Mouse (Mus musculus) embryonic facial prominence, embryonic 15.5 days (tissue): Measurements from ENCODE around the gene Plcl2. TPM values are rescaled to one million over a fixed set of nuclear protein-coding genes. Genes with fewer than 3 reads are reported as not detected.
A peak's percentile ranks its signal among the peaks of the same experiment; 100 is the strongest.

ENCODE experiments used
- ATAC-seq: fragments of 200-750 bp; cut with Nextera tagmentation; 2 replicates; pipeline ENCODE4 v1.8.0; 2017; ENCODE audit warnings: low read depth, moderate TSS enrichment; ENCODE audit not compliant: insufficient number of reproducible peaks, low FRiP score, low TSS enrichment
- H3K27ac ChIP-seq: fragments of 300-500 bp; sonication (generic); replicated peaks from 2 replicates; pipeline ENCODE4 v1.5.1; 2015; ENCODE audit warnings: mild to moderate bottlenecking, inconsistent platforms
- H3K27me3 ChIP-seq: fragments of 300-500 bp; sonication (generic); 2 replicates; pipeline ENCODE4 v1.6.1; 2015; ENCODE audit warnings: inconsistent platforms
- H3K36me3 ChIP-seq: fragments of 300-500 bp; sonication (generic); 2 replicates; pipeline ENCODE4 v1.6.1; 2015; ENCODE audit warnings: mild to moderate bottlenecking, inconsistent platforms
- H3K4me1 ChIP-seq: fragments of 300-500 bp; sonication (generic); 2 replicates; pipeline ENCODE4 v1.6.1; 2015; ENCODE audit warnings: inconsistent platforms
- H3K4me2 ChIP-seq: fragments of 300-500 bp; sonication (generic); replicated peaks from 2 replicates; pipeline ENCODE4 v1.6.1; 2015; ENCODE audit warnings: mild to moderate bottlenecking, inconsistent platforms
- H3K4me3 ChIP-seq: fragments of 300-500 bp; sonication (generic); replicated peaks from 2 replicates; pipeline ENCODE4 v1.5.1; 2015; ENCODE audit warnings: mild to moderate bottlenecking, inconsistent platforms
- H3K9ac ChIP-seq: fragments of 300-500 bp; sonication (generic); 2 replicates; pipeline ENCODE4 v1.6.1; 2015; ENCODE audit warnings: inconsistent platforms
- H3K9me3 ChIP-seq: fragments of 300-500 bp; sonication (generic); replicated peaks from 2 replicates; pipeline ENCODE4 v1.6.1; 2016; ENCODE audit warnings: inconsistent platforms
- WGBS: fragments of 180-500 bp; shearing (Covaris S2); methylation state at CpG from one replicate; pipeline ENCODE4 v1.1.7; 2015; 5-methylcytosine and 5-hydroxymethylcytosine counted together
- polyA plus RNA-seq: library from polyadenylated mRNA; unstranded; fragments of >200 nt; fragmentation: Nextera tagmentation; extraction: Ambion mirVana; gene quantifications from 2 replicates; pipeline ENCODE4 v1.2.1, GENCODE M21; 2015

Gene Plcl2
- polyA plus RNA-seq, 1 experiment from 2014 or later, result 4.2 TPM

DNA sequence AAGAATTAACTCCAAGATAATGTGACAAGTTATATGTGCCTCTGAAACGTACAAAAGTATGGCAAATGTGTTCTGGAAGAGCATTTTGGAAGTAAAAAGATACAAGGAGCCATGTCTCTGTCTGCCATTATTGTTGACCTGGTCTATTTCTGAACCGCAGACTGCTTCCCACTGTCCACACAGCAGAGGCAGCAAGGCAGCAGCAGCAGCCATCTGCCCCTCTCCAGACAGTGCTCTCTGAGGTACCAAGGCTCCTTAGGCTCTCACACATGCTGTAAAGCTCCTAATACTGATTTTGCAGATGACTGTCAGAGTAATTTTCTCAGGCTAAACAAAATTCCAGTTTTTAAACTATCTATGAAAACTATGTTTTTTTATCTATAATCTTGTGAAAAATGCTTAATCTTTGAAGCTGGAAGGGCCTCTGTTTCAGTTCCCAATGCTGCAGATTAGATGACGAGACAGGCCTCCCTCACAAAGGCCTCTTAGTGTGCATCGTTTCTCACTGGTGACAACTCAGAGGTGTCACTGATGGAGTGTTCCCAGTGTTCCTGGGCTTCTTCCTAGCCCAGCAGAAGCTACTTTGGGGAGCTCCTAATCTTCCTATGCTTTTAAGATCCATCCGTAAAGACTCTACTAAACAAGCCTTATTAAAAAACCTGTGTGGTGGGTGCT, 145.7 kb downstream of the Plcl2 start:
- no peaks in the 10 kb centered on the region for H3K4me1 ChIP-seq
- no peak overlapping the region for H3K4me3 ChIP-seq
- no peak overlapping the region for H3K27ac ChIP-seq
- ATAC-seq, result no peak
- 73% methylated on average over 5 of the region's 5 CpGs for WGBS
- no peaks in the 10 kb centered on the region for H3K36me3 ChIP-seq
- no peak overlapping the region for H3K9ac ChIP-seq
- no peak overlapping the region for H3K4me2 ChIP-seq
- H3K9me3 ChIP-seq, result no peaks in the 10 kb centered on the region
- no peaks in the 10 kb centered on the region for H3K27me3 ChIP-seq

DNA sequence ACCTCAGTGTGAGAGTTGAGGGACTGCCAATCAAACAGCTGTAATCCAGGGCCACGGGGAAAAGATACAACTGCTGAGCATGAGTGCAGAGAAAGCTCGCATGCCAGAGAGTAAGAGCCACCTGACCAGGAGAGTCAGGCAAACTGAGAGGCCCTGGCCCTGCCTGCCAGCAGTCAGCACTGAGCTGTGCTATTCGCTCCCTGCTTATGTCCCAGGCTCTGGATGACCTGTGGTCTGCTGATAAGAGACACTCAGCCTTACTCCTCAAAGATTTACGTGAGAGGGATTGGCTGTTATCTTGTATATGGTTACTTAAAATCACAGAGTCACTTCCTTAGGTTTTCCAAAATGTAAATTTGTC, 146.2 kb downstream of the Plcl2 start:
- ATAC-seq, result no peak
- Histone ChIP-seq H3K4me2 (no peak overlapping the region), H3K27me3 (no peaks in the 10 kb centered on the region), H3K4me3 (no peak overlapping the region), H3K9me3 (no peaks in the 10 kb centered on the region), H3K27ac (no peak overlapping the region), H3K4me1 (no peaks in the 10 kb centered on the region), H3K36me3 (no peaks in the 10 kb centered on the region), H3K9ac (no peak overlapping the region)
- 55% methylated on average over 4 of the region's 4 CpGs for WGBS

- H3K27me3 ChIP-seq, result no peaks in the 10 kb centered on the region
- no peaks in the 10 kb centered on the region for H3K9me3 ChIP-seq
- H3K4me3 ChIP-seq, result no peak overlapping the region
- no peaks in the 10 kb centered on the region for H3K4me1 ChIP-seq
- H3K36me3 ChIP-seq, result no peaks in the 10 kb centered on the region
- H3K4me2 ChIP-seq, result no peak overlapping the region
- no peak for ATAC-seq
- no peak overlapping the region for H3K9ac ChIP-seq
- no peak overlapping the region for H3K27ac ChIP-seq
Observed at GRCm38 (mm10) chr17:50657321-50657720, 148.1 kb downstream of the Plcl2 start.

- no peak for ATAC-seq
- WGBS, result 91% methylated on average over 8 of the region's 8 CpGs
- Histone ChIP-seq H3K9ac (no peak overlapping the region), H3K27ac (no peak overlapping the region), H3K4me2 (no peak overlapping the region), H3K4me1 (no peaks in the 10 kb centered on the region), H3K27me3 (no peaks in the 10 kb centered on the region), H3K9me3 (no peaks in the 10 kb centered on the region), H3K4me3 (no peak overlapping the region), H3K36me3 (no peaks in the 10 kb centered on the region)
Observed at GRCm38 (mm10) chr17:50658901-50659300, 149.7 kb downstream of the Plcl2 start.

DNA sequence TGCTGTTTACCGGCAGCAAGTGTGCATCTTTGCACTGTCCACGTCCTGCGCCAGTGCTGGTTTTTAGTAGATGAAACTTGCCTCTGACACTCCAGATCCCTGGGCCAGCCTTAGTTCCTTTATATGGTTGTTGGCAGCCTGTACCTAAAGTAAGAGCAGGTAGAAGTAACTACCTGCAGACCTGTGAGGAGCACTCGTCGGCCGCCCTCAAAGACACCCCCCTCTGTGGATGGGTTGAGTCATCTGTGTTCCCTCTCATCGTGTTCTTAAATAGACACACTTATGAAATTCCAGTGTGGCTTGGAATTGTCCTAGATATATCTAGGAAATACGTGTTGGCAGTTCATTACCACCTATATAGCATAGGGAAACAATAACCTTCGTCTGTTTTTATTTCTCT, 158.4 kb downstream of the Plcl2 start:
- ATAC-seq, result no peak
- Histone ChIP-seq H3K27me3 (no peaks in the 10 kb centered on the region), H3K9me3 (no peaks in the 10 kb centered on the region), H3K27ac (no peak overlapping the region), H3K9ac (no peak overlapping the region), H3K36me3 (no peaks in the 10 kb centered on the region), H3K4me1 (no peaks in the 10 kb centered on the region), H3K4me3 (no peak overlapping the region), H3K4me2 (no peak overlapping the region)
- WGBS, result 91% methylated on average over 9 of the region's 9 CpGs

DNA sequence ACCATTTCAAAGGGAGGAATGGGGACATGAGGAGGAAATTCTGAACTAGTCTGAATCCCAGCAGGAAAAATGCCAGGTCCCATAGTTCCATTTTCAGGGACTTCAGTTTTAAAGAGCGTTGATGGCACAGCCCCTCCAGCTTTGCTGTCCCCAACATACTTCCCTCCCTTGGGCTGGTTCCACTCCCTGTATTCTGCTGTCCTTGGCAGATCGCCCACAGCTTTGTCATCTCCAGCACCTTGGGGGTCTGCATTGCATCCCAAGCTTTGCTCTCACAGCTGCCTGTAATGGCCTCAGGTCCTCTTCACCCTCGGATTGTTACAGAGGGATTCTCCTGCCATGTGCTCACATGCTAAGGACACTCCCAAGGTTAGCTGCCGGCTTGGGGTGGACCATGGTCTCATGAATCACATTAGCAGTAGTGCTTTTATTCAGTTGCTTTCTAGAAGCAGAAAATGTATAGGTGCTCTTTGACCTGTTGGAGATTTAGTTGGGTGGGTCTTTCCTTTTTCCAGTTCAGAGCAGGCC, 159.5 kb downstream of the Plcl2 start:
- no peaks in the 10 kb centered on the region for H3K36me3 ChIP-seq

GRCm38 (mm10) chr17:50671416-50671815, 162.2 kb downstream of the Plcl2 start:
- Histone ChIP-seq H3K36me3 (no peaks in the 10 kb centered on the region), H3K27ac (no peak overlapping the region), H3K9ac (no peak overlapping the region), H3K4me3 (no peak overlapping the region), H3K4me1 (no peaks in the 10 kb centered on the region), H3K27me3 (no peaks in the 10 kb centered on the region), H3K4me2 (no peak overlapping the region), H3K9me3 (no peaks in the 10 kb centered on the region)
- no peak for ATAC-seq
- 69% methylated on average over 5 of the region's 5 CpGs for WGBS

More for the DNA sequence above, 159.5 kb downstream of the Plcl2 start:
- 70% methylated on average over 4 of the region's 4 CpGs for WGBS
- Histone ChIP-seq H3K27ac (no peak overlapping the region), H3K27me3 (no peaks in the 10 kb centered on the region), H3K4me2 (no peak overlapping the region), H3K9me3 (no peaks in the 10 kb centered on the region), H3K4me1 (no peaks in the 10 kb centered on the region), H3K4me3 (no peak overlapping the region), H3K9ac (no peak overlapping the region)
- ATAC-seq, result no peak

DNA sequence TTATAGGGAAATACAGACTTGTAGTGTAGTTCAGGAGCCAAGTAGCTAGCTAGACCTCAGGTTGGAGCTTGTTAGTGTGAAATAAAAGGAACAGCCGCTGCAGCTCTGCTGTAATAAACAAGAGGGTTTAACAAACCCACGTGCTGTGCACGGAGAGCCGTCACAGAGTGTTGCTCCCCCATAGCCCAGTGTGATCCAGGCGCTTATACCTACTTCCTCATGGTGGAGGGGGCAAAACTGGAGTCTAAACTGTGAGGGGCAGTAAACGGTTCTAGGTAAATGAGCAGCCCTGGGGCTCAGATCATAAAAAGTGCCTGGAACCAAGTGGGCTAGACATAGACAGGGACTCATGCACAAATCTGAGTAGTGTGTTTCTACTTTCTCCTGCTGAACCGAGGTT, 165.4 kb downstream of the Plcl2 start:
- Histone ChIP-seq H3K9ac (no peak overlapping the region), H3K36me3 (no peaks in the 10 kb centered on the region), H3K27me3 (no peaks in the 10 kb centered on the region), H3K27ac (no peak overlapping the region), H3K4me3 (no peak overlapping the region), H3K9me3 (no peaks in the 10 kb centered on the region), H3K4me1 (peaks cover 12% of the 10 kb centered on the region), H3K4me2 (no peak overlapping the region)
- 84% methylated on average over 7 of the region's 7 CpGs for WGBS
- no peak for ATAC-seq

DNA sequence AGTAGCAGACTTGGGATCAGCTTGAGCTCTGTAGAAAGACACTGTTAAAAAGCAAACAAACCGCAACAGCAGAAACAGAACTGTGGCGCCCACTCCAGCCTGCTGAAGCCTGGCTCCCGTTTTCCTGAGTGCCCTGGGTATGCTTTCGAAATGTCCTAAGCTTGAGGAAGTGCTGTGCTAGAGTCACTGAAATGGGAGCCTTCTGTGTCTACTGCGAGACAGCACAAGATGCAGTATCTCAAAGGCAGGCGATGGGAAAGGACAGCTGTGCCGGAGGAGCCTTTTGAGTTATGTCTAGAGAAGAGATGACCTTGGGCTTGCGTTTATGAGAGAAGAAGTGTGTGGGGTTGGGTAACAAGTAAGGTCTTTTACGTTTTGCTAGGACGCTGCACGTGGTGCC, 166.0 kb downstream of the Plcl2 start:
- Histone ChIP-seq H3K36me3 (no peaks in the 10 kb centered on the region), H3K9me3 (no peaks in the 10 kb centered on the region), H3K4me1 (peaks cover 12% of the 10 kb centered on the region), H3K4me2 (no peak overlapping the region), H3K27ac (no peak overlapping the region), H3K27me3 (no peaks in the 10 kb centered on the region), H3K4me3 (no peak overlapping the region), H3K9ac (no peak overlapping the region)
- WGBS, result 74% methylated on average over 11 of the region's 11 CpGs
- no peak for ATAC-seq

DNA sequence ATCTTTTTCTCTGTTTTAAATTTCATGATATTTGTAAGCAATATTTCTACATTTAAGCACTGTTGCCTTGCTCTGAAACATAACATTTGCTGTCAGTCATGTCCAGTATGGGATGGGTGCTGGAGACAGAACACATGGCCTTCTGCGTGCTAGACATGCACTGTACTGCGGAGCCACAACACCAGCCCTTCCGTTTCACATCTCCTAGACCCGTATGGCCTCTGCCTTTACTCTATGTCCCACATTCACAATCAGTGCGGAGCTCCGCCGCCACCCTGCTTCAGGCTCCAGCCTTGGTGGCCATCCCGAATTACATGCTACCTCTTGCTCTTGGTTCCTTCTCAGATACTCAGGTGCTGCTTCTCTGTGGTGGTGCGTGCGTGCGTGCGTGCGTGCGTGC, 168.1 kb downstream of the Plcl2 start:
- Histone ChIP-seq H3K27ac (0 out of 2 replicates have a peak overlapping the region, but pooled peaks have one; percentile 69), H3K27me3 (no peaks in the 10 kb centered on the region), H3K4me1 (peaks cover 12% of the 10 kb centered on the region), H3K9me3 (no peaks in the 10 kb centered on the region), H3K4me3 (no peak overlapping the region), H3K4me2 (no peak overlapping the region), H3K9ac (no peak overlapping the region), H3K36me3 (no peaks in the 10 kb centered on the region)
- WGBS, result 96% methylated on average over 14 of the region's 14 CpGs
- ATAC-seq, result no peak

- Histone ChIP-seq H3K9me3 (no peaks in the 10 kb centered on the region), H3K4me1 (peaks cover 12% of the 10 kb centered on the region), H3K36me3 (no peaks in the 10 kb centered on the region), H3K27ac (peak overlapping the region; percentile 69), H3K9ac (no peak overlapping the region), H3K27me3 (no peaks in the 10 kb centered on the region), H3K4me2 (no peak overlapping the region), H3K4me3 (no peak overlapping the region)
- WGBS, result 37% methylated on average over 10 of the region's 10 CpGs
- peak; percentile 53; the same call in 1 of the 2 replicates for ATAC-seq
Observed at GRCm38 (mm10) chr17:50677978-50678712, 168.9 kb downstream of the Plcl2 start.
